Mouse (Mus musculus): ENCODE measurements at regions not wholly inside any gene's neighbourhood (a gene's known extent, or its start where the extent isn't known, plus 50 kb on each side); places are given as distances from the start of the nearest gene placed in this dataset.

- TF ChIP-seq CTCF (IDR thresholded peaks at IDR 0.05; ENCODE audit: borderline replicate concordance, control insufficient read depth, extremely low read depth, insufficient read depth, low read length, poor library complexity) (peak; percentile 100), POLR2A (IDR thresholded peaks at IDR 0.05; ENCODE audit: control insufficient read depth, extremely low read depth, insufficient read depth, low read length, poor library complexity) (no peak)
Observed at GRCm38 (mm10) chr1:155006539-155007486, 92.6 kb downstream of the Ier5 start.
